Mouse (Mus musculus): ENCODE results near the gene Gm17018.

The Gm17018 gene

DNA sequence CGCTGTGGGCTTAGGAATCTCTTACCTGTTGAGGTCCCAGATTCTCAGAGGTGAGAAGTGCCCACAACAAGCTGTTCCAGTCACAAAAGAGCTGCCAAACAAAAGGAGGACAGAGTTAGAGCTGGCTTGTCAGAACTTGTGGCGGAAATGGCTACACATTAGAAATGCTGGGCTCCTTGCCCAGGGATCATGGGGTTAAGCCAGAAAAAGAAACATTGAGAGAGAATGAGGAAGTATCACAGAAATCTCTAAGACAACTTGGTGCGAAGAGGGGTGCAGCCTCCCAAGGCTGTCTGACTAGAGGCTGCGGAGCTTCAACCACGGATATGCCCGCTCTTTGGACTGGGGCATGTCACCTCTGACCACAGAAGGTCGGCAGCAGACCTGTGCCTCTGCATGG is 31.3 kb downstream of the Gm17018 start:
- DNase-seq: peak; percentile 87

DNA sequence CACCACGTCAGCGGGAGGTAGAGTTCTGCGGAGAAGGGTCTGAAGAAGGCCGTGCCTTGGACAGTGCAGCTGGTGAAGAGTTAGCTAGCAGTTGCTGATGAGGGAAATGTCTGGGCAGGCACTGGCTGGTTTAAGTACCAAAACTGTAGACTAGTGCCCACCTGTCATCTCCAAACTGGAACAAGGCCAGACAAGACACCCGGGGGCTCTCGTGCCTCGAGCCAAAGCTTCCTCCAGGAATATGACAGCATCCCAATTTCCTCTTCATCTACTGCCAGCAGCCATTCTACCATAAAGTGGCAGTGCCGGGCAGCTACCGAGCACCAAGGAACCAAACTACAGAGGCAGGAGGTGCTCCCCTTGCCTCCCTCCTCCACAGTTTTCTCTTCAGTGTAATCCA is 32.5 kb downstream of the Gm17018 start:
- DNase-seq: no peak

DNA sequence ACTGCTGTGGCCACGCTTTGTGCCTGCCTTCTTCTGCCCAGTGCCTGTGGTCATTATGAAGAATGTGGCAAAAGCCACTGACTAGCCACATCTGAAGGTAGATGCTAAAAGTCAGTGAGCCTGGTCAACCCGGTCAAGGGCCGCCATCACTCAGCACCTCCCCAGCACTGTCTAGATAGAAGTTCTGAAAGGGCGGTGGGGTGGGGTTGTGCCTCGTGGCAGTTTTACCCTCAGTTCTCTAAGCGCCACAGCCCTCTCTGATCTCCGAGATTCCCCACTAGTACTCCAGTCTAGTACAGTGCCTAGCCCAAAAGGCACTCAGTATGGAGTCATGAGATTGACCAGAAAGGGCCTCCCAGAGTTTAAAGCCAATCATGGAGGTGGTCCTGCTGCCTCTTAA is 33.7 kb downstream of the Gm17018 start:
- DNase-seq: no peak

DNA sequence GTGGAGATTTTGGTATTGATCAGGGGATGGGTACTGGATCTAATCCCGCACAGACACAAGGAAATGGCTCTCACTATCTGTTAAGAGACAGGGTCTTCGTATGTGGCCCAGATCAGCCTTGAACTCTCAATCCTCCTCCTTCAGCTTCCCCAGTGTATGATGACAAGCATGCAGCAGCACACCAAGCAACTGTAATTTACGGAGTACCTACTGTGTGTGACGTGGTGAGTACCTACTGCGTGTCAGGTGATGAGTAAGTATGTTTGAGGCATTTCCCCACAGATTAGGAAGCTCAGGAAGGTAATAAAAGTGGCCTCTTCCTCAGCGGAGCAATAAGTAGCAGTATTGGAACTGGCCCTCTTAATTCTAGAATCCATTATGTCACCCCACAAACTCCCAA is 35.1 kb downstream of the Gm17018 start:
- no peak for DNase-seq

DNA sequence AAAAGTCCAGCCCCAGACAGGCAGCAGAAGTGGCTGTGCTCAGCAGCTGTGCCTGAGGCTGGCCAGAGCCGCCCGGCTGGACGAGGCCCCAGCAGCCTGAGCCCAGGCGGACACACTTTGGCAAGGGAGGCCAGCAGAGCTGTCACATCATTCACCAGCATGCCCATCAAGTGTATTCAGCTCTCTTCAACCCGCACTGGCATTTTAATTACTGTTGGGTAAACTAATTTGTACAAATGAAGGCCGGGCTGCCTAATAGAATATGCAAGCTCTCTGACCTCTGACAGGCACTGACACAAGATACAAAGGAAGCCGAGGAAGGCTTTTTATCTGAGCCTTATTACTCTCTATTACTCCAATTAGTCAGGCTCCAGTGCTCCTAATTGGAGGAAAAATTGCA is 35.6 kb downstream of the Gm17018 start:
- DNase-seq: no peak

DNA sequence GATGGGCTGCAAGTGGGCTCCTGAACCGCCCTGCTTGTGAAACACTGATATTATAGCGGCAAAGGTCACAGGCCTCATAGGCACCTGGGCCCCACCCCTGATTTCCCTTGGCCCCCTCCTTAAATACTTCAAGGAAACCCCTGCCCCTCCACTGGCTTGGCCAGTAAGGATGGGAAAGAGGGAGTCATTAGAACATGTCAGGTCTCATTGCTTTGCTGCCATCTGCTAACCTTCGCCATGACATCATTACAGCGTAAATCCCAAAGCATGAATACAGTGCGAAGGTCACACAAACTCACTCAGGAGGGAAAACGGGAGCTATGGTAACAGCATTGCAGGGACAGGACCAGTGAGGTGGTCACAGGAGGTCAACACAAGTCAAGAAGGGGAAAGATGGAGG is 36.0 kb downstream of the Gm17018 start:
- DNase-seq: no peak

DNA sequence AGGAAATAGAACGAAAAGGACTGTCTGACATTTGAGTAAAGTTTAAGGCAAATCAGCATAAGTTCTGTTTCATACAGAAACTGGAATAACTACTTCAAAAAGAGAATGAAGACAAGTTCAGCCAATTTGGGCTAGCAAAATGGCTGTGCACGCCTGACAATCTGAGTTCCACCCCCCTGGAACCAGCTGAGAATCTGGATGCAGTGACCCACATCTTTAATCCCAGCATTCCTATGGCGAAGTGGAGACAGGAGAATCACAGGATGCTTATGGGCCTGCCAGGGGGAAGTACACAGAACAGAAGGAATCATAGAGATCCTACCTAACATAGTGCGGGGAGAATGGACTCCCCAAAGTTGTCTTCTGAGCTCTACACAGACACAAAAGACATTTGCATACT is 36.7 kb downstream of the Gm17018 start:
- no peak for DNase-seq

DNA sequence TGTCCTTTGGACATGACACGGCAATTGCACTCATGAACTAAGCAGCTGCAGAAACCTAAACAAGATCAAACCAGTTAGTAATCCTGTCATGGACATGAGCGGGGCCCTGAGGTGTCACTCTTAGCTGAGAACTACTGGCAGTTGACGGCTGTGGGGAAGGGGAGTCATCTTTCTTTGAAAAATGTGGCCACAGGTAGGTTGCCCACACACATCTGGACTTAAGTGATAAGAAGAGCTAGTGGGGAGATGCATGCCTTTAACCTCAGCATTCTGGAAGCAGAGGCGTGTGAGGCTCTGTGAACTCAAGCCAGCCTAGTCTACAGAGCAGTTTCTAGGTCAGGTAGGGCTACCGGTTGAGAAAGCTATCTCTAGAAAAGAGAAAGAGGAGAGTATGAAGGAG is 42.2 kb downstream of the Gm17018 start:
- DNase-seq: no peak

DNA sequence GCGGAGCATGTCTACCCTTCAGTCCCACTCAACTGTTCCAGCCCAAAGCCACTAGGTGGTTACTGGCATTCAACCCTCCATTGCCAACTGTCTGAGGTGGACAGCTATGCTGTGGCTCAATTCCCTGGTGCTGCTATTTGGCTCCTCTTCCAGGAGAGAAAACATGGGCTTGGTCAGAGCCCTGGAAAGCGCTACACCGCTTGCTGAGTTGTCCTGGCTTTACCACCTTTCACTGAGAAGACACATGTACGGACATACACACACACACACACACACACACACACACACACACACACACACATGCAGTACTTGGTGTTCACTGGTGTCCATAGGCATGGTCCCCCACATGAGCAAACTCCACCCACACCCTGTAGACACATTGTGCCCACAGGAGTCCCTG is 46.3 kb downstream of the Gm17018 start:
- DNase-seq: no peak

DNA sequence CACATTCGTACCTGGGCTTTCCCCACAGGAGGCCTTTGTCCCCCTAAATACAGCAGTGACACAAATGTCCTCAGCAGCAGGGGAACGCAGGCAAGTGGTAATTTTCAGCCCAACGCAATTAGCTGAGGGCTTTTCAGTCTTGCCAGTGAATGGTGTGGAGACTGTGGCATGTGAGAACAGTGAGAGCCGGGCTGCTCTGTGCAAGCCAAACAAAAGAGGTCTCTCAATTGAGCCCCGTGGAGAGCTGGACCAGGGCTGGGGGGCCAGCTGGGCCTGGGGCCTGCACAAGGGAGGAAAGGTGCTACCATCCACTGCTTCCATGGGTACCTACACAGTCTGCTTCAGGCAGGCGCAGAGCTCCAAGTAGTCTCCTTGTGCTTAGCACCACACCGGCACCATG is 47.1 kb downstream of the Gm17018 start:
- no peak for DNase-seq

DNA sequence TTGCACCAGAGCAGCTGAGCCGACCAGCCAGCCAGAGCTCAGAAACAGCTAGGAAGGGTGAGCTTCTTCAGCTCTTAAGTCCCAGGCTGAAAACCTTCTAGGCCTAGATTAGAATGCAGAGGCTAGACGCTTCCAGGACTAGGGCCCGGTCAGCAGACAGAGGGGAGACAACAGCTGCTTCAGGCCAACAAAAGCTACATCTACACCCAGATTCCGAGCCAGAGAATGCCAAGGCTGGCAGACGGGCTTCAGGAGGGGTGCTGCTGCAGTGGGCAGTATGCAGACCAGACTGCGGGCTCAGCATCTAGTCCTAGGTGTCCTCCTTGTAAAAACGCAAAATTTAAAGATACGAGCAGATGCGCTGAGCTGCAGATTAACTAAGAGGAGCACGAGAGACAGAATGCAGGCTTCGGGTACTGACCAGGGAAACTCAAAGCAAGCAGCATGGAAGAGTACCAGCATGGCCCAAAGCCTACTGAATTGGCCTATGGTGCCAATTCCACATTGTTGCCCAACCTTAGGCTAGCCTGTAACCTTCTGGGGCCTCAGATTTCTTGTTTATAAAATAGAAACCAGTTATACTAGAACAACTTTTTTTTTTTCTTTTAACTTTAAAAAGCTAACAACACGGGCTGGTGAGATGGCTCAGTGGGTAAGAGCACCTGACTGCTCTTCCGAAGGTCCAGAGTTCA is 48.4 kb downstream of the Gm17018 start:
- DNase-seq: no peak

DNA sequence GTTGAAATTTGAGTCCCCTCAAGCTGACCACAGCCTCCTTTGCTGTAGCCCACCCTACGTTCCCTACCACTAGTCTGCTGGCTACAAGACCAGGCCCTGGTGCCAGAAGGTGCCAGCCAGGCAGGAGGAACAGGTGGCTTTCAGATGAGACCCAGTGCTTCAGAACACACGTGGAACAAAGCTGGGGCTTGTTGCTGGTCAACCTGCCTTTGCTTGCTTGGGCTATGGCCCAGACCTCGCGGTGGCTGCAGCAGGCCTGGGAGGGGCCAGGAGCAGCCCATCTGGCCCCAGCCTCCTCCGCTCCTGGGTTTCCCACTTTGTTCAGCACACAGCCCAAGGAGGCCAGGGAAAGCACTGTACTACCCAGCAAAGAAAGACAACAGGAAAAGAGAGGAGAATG is 50.4 kb downstream of the Gm17018 start:
- no peak for DNase-seq

DNA sequence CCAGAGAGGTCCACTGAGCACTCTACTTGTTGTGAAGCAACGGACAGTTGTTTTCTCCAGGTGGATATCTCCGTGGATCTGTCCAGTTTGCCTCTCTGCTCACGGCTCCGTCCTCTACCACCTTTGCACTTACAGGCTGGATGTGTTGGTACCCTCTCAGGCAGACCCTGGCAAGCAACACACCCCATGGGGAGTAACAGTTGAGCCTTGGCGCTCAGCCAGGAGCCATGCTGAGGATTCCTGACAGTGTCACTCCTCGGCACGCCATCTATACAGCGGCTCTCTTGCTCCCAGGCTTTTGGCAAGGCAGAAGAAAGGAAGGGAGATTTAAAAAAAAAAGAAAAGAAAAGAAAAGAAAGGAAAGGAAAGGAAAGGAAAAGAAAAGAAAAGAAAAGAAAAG is 54.0 kb downstream of the Gm17018 start:
- peak; percentile 18 for DNase-seq

DNA sequence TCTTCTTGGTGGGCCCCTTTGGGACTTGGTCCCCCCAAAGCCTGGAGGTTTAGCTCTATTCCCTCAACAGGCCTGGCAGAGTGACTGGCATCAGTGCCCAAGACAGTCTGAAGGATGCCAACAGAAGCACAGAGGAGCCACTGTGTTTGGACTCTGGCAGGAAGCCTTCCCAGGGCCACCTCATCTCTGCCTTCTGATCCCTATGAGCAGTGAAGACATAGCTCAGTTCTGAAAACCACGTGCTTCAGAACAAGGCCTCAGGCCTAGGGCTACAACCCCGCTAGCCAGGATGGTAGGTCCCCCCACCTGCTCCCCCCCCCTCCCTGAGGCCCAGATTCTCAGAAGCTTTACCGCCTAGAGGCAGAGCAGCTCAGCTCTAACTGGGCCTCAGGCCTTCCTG is 54.5 kb downstream of the Gm17018 start:
- no peak for DNase-seq

DNA sequence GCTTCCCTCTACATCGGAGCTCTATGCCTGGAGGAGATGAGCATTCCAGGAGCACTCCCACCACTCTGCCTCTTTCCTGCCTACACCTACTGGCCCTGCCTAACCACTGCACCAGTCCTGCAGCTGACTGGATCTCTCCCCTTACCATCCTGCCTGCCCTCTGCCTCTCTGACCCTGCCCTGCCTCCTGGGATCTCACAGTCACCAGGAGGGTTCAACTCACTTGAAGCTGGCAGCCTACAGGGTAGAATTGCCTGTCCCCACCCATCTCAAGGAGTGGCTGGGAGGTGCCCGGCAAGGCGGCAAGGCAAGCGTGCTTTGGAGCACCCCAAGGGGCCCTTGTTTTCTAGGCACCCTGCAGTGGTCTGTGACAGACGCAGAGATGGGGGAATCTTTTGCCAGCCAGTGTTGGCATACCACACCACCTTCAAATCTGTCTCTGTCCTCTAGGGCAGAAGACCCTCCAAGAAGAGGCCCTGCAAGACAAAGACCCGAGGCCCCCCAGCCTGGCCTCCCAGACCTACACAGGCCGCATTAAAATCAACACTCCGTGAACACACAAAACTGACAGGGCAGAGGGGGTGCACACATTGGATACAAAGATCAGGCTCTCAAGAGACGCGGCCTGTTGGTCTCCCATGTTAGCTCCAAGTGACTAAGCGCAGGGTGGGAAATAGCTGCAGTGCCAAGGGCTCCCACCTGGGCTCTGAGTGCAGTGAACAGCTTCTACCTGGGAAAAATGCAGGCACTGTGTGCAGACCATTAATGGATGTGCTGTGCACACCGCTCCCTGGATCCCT is 55.2 kb downstream of the Gm17018 start:
- no peak for DNase-seq

DNA sequence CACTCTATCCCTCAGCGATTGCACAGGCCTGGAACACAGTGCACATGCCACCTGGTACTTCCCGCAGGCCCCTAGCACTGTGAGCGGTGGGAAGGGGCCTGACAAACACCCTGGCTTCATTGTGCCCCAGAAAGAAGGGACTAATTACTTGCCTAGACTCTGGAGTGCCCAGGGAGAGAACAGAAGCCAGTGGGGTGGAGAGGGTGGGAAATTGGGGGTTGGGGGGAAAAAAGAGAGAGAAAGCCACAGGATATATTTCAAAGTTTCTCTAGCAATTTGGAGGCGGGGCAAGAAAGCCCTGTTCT is 55.8 kb downstream of the Gm17018 start:
- no peak for DNase-seq

DNA sequence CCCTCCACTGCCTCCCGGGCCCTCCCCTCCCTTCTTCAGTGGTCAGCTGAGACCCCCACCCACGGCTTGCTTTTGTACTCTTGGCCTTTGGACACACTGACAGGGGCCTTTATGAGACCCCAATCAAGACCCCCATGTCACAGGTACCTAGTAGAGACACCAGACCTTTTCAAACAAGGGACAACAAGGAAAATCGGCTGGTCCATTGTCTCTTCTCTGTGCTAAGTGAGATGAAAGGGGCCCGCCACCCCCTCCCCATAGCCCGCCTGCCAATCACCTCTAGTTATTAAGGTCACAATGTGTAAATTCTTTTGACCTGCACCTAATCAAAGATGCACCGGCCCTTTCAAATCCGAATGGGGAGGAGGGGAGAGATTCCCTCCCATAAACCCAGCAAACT is 56.3 kb downstream of the Gm17018 start:
- no peak for DNase-seq

DNA sequence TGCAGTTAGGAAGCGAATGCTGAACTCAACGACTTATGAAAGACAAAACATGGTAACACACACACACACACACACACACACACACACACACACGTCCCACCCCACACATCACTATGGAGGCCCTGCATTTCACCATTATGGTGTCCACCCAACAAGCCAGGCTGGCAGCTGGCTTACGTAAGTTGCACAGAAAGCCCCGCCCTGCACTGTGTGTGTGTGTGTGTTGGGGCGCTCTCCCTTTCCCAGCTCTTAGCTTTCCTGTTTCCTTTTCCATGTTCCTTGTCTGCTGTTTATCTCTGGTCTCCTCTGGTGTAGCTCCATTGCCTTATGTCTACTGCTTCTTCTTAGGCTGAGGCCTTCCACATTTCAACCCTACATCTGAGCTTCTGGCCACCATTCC is 57.8 kb downstream of the Gm17018 start:
- peak; percentile 24 for DNase-seq

DNA sequence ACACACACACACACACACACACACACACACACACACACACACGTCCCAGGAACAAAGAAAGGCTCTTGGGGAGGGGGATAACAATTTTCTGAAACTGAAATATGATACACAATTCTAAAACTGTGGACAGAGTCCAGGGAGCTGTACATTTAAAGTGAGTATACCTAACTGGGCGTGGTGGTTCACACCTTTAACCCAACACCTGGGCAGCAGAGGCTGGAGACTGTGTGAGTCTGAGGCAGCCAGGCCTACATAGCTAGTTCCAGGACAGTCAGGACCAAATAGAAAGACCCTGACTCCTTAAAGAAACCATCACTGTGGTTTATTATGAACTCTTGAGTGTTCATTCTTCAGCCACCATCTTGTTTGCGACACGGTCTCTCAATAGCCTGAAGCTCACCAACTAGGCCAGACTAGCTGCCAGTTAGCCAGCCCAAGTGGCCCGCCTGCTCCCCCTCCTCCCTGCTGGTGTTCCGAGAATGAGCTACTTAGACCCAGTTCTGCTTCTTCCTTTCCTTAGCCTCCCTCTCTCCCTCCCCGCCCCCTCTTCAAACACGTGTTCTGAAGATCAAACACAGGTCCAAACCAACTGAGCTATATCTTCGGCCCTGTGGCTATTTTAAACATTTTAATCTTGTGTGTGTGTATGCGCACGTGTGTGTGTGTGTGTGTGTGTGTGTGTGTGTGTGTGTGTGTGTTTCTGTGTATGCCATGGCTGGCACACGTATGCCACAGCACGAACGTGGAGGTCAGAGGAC is 59.5 kb downstream of the Gm17018 start:
- DNase-seq: no peak

DNA sequence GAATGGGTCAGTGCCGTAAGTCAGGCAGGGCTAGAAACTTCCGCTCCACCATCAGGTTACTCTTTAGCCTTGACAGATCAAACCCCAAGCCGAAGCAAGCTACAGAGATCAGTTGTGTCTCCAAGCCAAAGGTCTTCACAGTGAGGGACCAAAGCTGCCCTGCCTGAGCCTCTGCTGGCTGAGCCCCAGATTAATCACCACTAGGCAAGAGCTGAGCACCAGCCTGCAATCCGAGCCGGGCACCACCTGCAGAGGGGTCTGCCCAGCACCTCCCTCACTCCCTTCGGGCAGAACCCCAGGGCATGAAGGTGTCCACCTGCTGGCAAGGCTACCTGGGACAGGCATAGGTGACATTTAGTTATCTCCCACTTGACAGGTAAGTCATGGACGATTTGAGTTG is 60.6 kb downstream of the Gm17018 start:
- DNase-seq: no peak

DNA sequence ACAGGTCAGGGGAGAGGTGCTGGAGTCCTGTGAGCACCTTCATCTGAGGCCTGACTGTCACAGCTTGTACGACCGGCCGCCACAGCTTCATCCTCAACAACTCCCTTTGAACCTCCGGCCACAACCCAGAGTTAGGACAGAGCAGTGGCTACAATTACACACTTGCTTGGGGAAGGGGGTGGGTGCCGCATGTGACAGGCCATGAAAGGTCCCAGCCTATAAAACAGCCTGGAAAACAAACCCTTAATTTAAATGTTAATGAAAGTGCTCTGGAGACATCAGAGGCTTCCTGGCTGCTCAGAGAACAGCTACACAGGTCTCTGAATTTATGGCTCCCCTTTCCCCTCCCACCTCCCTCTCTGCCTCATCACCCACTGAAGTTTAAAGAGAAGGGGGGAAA is 61.7 kb downstream of the Gm17018 start:
- no peak for DNase-seq

DNA sequence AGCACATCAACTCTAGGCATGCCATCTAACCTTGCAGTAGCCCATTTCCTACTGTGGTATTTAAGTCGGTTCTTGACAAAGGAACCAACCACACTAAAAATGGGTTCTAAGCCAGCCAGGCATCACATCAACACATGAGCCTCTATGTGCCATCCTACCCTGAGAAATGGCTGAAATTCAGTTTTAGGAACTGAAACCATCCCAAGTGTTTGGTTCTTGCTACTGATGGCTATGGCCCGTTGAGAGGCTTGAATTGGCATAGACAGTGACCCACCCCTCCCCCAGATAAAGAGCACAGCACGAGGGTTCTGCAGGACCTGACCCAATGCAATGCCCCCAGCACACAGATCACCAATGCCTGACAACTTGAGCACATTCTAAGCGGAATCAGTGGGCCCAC is 63.3 kb downstream of the Gm17018 start:
- DNase-seq: no peak

DNA sequence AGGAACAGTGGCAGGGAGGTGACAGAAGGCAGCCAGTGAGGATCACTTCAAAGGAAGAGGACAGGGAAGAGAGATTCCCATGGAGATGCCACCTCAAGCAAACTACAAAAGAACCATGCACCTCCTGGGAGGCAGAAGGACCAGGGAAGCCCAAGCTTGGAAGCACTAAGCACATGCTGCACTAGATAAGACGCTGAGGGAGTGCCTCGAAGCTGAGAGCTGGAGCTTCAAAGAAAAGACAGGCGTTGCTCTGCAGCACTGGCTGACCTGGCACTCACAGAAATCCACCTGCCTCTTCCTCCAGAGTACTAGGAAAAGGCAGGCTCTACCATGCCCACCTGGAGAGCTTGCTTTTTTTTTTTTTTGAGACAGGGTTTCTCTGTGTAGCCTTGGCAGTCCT is 66.6 kb downstream of the Gm17018 start:
- no peak for DNase-seq

DNA sequence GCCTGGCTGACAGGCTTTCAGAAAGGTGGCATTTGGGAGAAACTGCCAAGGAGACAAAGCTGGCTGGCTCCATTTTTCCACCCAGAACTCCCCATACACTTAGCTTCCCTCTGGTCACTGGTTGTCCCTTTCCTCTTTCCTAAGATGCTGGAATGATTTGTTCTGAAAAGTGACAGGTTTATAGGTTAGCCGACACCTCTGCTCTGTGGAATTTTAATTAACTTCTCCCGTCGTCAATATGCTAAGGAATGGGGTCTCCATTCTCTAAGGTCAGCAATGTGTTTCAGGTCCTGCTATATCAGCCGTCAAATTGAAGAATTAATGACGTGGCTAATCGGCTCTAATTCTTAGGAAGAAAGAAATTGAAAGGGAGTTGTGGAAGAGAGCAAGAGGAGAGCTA is 68.2 kb downstream of the Gm17018 start:
- no peak for DNase-seq

Data from lung, postnatal 10 days (tissue).